Mouse (Mus musculus): ENCODE measurements at regions not wholly inside any gene's neighbourhood (a gene's known extent, or its start where the extent isn't known, plus 50 kb on each side); places are given as distances from the start of the nearest gene placed in this dataset.
"Not testable (repeated sequence)": the region's sequence is repeated elsewhere in the genome, so short reads cannot be mapped to it uniquely, and the experiment has no call there.

DNA sequence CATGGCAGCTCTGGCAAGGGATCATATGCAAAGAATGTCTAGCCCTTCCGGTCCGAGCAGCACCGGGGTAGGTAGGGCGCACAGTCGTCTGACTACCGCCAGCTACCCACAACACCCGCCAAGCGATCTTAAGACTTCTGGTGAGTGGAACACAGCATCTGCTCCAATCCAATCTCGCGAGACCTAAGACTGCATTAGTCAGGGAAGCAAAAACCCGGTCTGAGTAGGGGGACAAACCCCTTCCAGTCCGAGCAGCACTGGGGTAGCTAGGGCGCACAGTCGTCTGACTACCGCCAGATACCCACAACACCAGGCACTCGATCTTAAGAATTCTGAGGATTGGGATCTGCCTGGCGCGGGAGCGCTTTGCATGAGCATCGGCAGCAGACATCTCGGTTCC lies 57.1 kb downstream of the Nap1l2 start:
- ATAC-seq (replicated peaks; ENCODE audit: low FRiP score, low TSS enrichment, poor library complexity, severe bottlenecking): not testable (repeated sequence)

DNA sequence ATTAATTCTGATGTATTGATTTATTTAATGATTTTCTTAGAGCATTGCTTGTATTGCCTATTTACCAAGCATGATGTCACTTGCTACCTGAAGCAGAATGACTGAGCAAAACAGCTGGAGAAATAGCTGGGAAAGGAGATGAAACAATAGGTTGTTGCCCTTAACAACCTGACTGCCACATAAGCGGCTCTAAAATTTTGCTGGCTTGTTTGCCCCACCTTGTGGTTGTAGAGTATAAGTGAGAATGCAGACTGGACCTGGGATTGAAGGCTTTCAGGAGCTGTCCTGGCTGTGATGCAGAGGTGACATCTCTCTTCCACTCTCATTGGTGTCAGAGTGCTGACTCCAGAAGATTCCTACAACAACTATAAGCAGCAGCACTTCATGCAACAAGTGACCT lies 77.3 kb downstream of the Nap1l2 start:
- no peak for ATAC-seq (replicated peaks; ENCODE audit: low FRiP score, low TSS enrichment, poor library complexity, severe bottlenecking)

DNA sequence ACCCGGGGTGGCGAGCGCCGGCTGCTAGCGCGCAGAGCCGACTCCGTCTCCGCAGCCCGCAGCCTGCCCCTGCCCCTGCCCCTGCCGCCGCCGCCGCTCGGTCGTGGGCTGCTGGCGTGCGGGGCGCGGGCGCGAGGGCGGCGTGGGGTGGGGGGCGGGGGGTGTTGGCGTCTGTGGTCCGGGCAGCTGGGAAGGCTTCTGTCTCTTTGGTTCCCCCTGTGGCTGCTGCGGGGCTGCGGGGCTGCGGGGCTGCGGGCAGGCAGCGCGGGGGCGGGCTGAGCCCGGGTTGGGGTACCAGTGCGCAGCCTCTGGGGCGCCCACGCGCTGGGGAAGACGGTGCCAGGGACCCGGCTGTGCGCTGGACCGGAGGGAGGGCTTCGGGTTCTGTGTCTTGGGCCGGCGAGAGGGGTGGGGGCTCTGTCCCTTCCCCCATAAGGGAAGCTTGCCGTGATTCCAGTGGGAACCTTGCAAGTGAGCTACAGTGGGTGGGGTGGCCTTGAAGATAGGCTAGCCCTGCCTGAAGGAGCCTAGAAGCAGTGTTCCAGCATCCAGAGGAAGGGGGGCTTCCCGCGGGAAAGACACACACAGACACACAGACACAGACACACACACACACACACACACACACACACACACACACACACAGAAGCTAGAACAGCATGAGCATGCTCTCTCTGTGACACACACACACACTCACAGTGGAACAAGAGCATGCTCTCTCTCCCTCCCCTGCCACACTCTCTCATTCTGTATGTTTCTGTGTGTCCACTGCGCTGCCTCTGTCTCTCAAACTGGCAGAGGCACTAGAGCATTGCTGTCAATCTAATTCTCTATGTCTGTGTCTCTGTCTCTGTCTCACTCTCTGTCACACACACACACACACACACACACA lies 118.5 kb downstream of the Nap1l2 start:
- not testable (repeated sequence) for ATAC-seq (replicated peaks; ENCODE audit: low FRiP score, low TSS enrichment, poor library complexity, severe bottlenecking)

DNA sequence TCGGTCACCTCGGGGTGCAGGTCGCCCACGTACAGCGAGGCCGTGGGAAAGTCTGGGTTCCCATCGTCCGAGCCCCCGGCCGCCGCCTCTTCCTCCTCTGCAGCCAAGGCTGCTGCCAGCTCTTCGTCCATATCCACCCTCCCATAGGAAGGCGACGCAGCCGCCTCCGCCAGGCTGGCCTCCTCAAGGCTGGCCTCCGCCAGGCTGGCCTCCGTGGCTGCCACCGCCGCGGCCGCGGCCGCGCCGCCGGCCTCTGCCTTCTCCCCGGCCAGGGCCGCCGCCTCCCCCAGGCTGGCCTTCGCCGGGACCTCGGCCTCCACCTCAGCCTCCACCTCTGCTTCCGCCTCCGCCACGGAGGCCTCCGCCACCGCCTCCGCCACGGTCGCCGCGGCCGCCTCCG lies 119.3 kb downstream of the Nap1l2 start:
- ATAC-seq (replicated peaks; ENCODE audit: low FRiP score, low TSS enrichment, poor library complexity, severe bottlenecking): not testable (repeated sequence)

DNA sequence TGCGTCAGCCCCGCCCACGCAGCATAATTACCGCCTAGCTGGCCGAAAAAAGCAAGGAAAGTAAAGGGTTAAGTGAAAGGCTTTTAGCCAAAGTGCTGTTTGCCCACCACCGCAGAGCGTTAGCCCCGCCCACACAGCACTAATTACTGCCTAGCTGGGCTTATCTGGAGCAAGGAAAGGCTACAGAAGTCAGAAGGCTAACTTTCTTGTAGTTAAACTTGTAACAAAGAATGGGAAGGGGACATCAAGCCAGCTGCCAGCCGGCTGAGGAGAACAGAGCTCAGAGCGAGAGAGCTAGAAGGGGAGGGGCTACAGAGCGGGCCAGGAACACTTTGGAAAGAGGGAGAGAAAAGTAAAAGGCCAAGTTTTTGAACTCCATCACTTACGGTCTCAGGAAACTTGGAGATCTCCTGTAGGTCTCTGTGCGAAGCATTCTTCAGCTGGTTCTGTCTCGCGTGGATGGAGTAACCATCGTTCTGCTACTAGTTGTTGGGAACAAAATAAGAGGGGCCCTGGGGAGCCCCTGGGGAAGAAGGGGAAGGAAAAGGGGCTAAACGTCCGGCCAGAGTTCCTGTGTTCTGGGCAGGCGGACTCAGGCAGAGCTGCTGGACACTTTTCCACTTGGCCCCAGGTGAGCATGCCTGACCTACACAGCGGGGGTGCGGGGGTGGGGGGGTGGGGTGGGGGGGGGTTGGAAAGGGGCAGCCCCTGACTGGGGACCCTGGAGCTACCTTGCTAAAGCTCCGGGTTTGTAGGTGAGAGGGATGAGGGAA lies 98.3 kb downstream of the 1700018G05Rik start:
- ATAC-seq (replicated peaks; ENCODE audit: low FRiP score, low TSS enrichment, poor library complexity, severe bottlenecking): peak; percentile 97

DNA sequence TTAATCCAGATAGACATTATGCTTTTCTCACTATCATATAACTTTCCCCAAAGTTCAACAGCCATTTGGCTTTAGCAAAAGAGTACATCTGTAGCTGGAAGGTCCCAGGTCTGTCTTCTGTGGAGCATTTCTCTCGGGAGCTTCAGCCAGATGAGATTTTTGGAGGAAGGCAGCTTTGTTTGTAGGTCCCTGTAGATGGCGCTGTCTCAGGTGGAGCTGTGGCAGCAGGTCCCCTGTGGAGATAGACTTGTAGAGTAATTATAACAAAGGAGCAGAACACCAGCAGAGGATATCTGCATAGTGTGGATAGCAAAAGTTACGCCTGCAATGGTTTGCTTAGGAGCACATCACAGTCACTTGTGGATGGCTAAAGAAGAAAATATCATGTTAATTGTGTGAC lies 97.3 kb downstream of the 1700018G05Rik start:
- not testable (repeated sequence) for ATAC-seq (replicated peaks; ENCODE audit: low FRiP score, low TSS enrichment, poor library complexity, severe bottlenecking)

DNA sequence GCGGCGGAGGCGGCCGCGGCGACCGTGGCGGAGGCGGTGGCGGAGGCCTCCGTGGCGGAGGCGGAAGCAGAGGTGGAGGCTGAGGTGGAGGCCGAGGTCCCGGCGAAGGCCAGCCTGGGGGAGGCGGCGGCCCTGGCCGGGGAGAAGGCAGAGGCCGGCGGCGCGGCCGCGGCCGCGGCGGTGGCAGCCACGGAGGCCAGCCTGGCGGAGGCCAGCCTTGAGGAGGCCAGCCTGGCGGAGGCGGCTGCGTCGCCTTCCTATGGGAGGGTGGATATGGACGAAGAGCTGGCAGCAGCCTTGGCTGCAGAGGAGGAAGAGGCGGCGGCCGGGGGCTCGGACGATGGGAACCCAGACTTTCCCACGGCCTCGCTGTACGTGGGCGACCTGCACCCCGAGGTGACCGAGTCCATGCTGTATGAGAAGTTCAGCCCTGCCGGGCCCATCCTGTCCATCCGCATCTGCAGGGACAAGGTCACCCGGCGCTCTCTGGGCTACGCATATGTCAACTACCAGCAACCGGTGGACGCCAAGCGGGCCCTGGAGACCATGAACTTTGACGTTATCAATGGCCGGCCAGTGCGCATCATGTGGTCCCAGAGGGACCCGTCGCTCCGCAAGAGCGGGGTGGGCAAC lies 85.4 kb downstream of the 1700018G05Rik start:
- ATAC-seq (replicated peaks; ENCODE audit: low FRiP score, low TSS enrichment, poor library complexity, severe bottlenecking): not testable (repeated sequence)

DNA sequence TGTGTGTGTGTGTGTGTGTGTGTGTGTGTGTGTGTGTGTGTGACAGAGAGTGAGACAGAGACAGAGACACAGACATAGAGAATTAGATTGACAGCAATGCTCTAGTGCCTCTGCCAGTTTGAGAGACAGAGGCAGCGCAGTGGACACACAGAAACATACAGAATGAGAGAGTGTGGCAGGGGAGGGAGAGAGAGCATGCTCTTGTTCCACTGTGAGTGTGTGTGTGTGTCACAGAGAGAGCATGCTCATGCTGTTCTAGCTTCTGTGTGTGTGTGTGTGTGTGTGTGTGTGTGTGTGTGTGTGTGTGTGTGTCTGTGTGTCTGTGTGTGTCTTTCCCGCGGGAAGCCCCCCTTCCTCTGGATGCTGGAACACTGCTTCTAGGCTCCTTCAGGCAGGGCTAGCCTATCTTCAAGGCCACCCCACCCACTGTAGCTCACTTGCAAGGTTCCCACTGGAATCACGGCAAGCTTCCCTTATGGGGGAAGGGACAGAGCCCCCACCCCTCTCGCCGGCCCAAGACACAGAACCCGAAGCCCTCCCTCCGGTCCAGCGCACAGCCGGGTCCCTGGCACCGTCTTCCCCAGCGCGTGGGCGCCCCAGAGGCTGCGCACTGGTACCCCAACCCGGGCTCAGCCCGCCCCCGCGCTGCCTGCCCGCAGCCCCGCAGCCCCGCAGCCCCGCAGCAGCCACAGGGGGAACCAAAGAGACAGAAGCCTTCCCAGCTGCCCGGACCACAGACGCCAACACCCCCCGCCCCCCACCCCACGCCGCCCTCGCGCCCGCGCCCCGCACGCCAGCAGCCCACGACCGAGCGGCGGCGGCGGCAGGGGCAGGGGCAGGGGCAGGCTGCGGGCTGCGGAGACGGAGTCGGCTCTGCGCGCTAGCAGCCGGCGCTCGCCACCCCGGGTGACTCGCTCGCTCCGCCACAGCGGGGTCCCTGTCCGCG lies 84.4 kb downstream of the 1700018G05Rik start:
- not testable (repeated sequence) for ATAC-seq (replicated peaks; ENCODE audit: low FRiP score, low TSS enrichment, poor library complexity, severe bottlenecking)

DNA sequence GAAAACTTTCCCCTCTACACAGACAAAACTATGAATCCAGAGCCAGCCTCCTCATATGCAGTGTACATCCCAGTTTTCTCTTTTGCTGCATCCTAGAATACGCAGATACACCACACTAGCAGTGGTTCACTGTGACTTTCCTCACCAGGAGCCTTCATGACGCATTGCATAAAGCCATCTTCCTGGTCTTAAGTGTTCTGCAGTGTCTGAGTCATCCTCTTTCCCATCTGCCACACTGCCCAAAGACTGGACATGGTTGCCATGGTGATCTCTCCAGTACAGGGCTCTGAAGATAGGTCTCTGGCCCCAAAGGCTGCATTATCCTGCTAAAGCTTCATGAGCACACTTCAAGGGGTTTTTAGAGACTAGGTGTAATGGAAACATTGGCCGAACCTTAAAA lies 65.8 kb downstream of the 1700018G05Rik start:
- ATAC-seq (replicated peaks; ENCODE audit: low FRiP score, low TSS enrichment, poor library complexity, severe bottlenecking): not testable (repeated sequence)
